Mouse (Mus musculus) ES-E14 (cell line): ENCODE measurements around the gene Med22. TPM values are rescaled to one million over a fixed set of nuclear protein-coding genes. Genes with fewer than 3 reads are reported as not detected.

ENCODE experiments used
- DNase-seq: peaks from one replicate; pipeline ENCODE4 v3.0.0-alpha.2; 2013; ENCODE audit warnings: low read depth, low spot score
- H3K27ac ChIP-seq: 2 replicates; pipeline ENCODE4 v1.5.1; 2012; ENCODE audit warnings: low read depth, mild to moderate bottlenecking, low read length, moderate library complexity, mixed read lengths; ENCODE audit not compliant: poor library complexity, insufficient read depth, severe bottlenecking
- H3K36me3 ChIP-seq: 2 replicates; pipeline ENCODE4 v1.6.1; 2012; ENCODE audit warnings: mild to moderate bottlenecking, low read length, moderate library complexity, mixed read lengths; ENCODE audit not compliant: control insufficient read depth, poor library complexity, insufficient read depth, severe bottlenecking
- H3K4me1 ChIP-seq, 2 experiments: fragments of 150-350 bp in 1 of 2; sonication (generic) in 1 of 2; 2 replicates each; pipeline ENCODE4 v1.6.1; 2012; ENCODE audit warnings: low read length in 2 of 2, mild to moderate bottlenecking in 1 of 2, mixed read lengths in 1 of 2; ENCODE audit not compliant: control insufficient read depth in 2 of 2, insufficient read depth in 2 of 2, poor library complexity in 1 of 2
- H3K4me3 ChIP-seq, 2 experiments: fragments of 150-350 bp in 1 of 2; sonication (generic) in 1 of 2; 2 replicates each; pipeline ENCODE4 v1.5.1; 2012; ENCODE audit warnings: low read length in 2 of 2, low read depth in 1 of 2, mild to moderate bottlenecking in 1 of 2, mixed read lengths in 1 of 2; ENCODE audit not compliant: insufficient read depth in 1 of 2, poor library complexity in 1 of 2, severe bottlenecking in 1 of 2
- H3K9ac ChIP-seq: 2 replicates; pipeline ENCODE4 v1.6.1; 2012; ENCODE audit warnings: low read depth, mild to moderate bottlenecking, low read length, mixed read lengths; ENCODE audit not compliant: poor library complexity, insufficient read depth, severe bottlenecking
- H3K9me3 ChIP-seq: fragments of 150-350 bp; sonication (generic); 2 replicates; pipeline ENCODE4 v1.6.1; 2012; ENCODE audit warnings: low read depth, mild to moderate bottlenecking, low read length; ENCODE audit not compliant: control insufficient read depth, insufficient read depth
- CHD2 ChIP-seq: IDR thresholded peaks from 2 replicates; pipeline ENCODE4 v1.6.1; 2014; ENCODE audit warnings: mild to moderate bottlenecking, low read depth, low read length, inconsistent platforms
- HCFC1 ChIP-seq: IDR thresholded peaks from 2 replicates; pipeline ENCODE4 v1.6.1; 2012; ENCODE audit warnings: low read length, inconsistent platforms, borderline replicate concordance; ENCODE audit not compliant: insufficient read depth
- MAFK ChIP-seq: IDR thresholded peaks from 2 replicates; pipeline ENCODE4 v1.6.1; 2014; ENCODE audit warnings: mild to moderate bottlenecking, low read depth, low read length, inconsistent platforms; ENCODE audit not compliant: insufficient read depth
- ZC3H11A ChIP-seq: IDR thresholded peaks from 2 replicates; pipeline ENCODE4 v1.6.1; 2012; ENCODE audit warnings: low read depth, mild to moderate bottlenecking, inconsistent platforms, low read length, borderline replicate concordance
- ZNF384 ChIP-seq: IDR thresholded peaks from 2 replicates; pipeline ENCODE4 v1.6.1; 2012; ENCODE audit warnings: low read depth, low read length, inconsistent platforms
- in situ Hi-C, 2 experiments: fragments of 600-800 bp; cut with MboI; formaldehyde crosslinking; loops; one replicate each; pipeline ENCODE4 v1.15.1; 2025; ENCODE audit warnings: low sequenced_read_pairs in 2 of 2, inconsistent platforms in 1 of 2; ENCODE audit not compliant: unreplicated experiment in 2 of 2
- total RNA-seq: library from RNA; depleted of rRNA; stranded (reverse); fragments of 300-350 nt; gene quantifications from 2 replicates; pipeline ENCODE4 v1.2.3, GENCODE M21; 2012; rRNA removed

Med22 gene
- total RNA-seq, 1 experiment = 38.8 TPM

GRCm38 (mm10) chr2:26878571-26878970 is 31.9 kb downstream of the Med22 start:
- peaks cover 7% of the 10 kb centered on the region for H3K9me3 ChIP-seq
- no peak for DNase-seq
- no peaks in the 10 kb centered on the region for H3K4me1 ChIP-seq
- TF ChIP-seq ZNF384 = no peak
- no peak for TF ChIP-seq HCFC1
- TF ChIP-seq CHD2 = no peak
- TF ChIP-seq ZC3H11A = no peak
- TF ChIP-seq MAFK = no peak
- in situ Hi-C loops = no loop called here
- H3K9ac ChIP-seq = no peak overlapping the region
- H3K36me3 ChIP-seq = peaks cover 3% of the 10 kb centered on the region; the same call in 1 of the 2 replicates
- H3K4me3 ChIP-seq = no peak overlapping the region
- H3K27ac ChIP-seq = no peak overlapping the region

- no peak overlapping the region for H3K9ac ChIP-seq
- H3K27ac ChIP-seq = no peak overlapping the region
- H3K36me3 ChIP-seq = no peaks in the 10 kb centered on the region
- no peak for DNase-seq
- H3K4me1 ChIP-seq = no peaks in the 10 kb centered on the region
- TF ChIP-seq ZC3H11A (no peak), MAFK (no peak), HCFC1 (no peak), ZNF384 (no peak), CHD2 (no peak)
- H3K9me3 ChIP-seq = no peaks in the 10 kb centered on the region
- peak overlapping the region; percentile 44 to 51 for H3K4me3 ChIP-seq
- in situ Hi-C loops = no loop called here
Observed at GRCm38 (mm10) chr2:26870666-26871065, 39.8 kb downstream of the Med22 start.

- Histone ChIP-seq H3K9ac (no peak within 1 kb of the TSS), H3K9me3 (no peaks in the 10 kb centered on the region), H3K36me3 (no peaks in the 10 kb centered on the region), H3K4me1 (peaks cover 0 to 7% of the 10 kb centered on the region in 2 experiments; a peak in 1 of 4 replicates), H3K4me3 (no peak within 1 kb of the TSS), H3K27ac (peak within 1 kb of the TSS; percentile 47)
- TF ChIP-seq MAFK (no peak), ZC3H11A (no peak), ZNF384 (no peak), HCFC1 (no peak), CHD2 (no peak)
- in situ Hi-C loops = no loop called here
- DNase-seq = no peak
Observed at GRCm38 (mm10) chr2:26864879-26865278, 45.6 kb downstream of the Med22 start, which contains the start of gene Abo. TSS of gene Abo (minus strand) at chr2:26864979.

GRCm38 (mm10) chr2:26862856-26863255 is 47.6 kb downstream of the Med22 start:
- no peak overlapping the region for H3K9ac ChIP-seq
- H3K4me1 ChIP-seq = peaks cover 0 to 7% of the 10 kb centered on the region in 2 experiments; a peak in 1 of 4 replicates
- in situ Hi-C loops = no loop called here
- H3K4me3 ChIP-seq = no peak overlapping the region
- no peaks in the 10 kb centered on the region for H3K9me3 ChIP-seq
- H3K27ac ChIP-seq = no peak overlapping the region
- TF ChIP-seq ZC3H11A (no peak), ZNF384 (no peak), HCFC1 (no peak), CHD2 (no peak), MAFK (no peak)
- DNase-seq = no peak
- no peaks in the 10 kb centered on the region for H3K36me3 ChIP-seq

Other genes starting within 250 kb of the Med22 start
- not detected in 2 replicates for gene Lcn4, start 239.4 kb downstream of the Med22 start, total RNA-seq
- 1.8 and 2.1 TPM in 2 replicates for gene Abo, start 45.7 kb downstream of the Med22 start, total RNA-seq
- 42.4 and 44.9 TPM in 2 replicates for gene Surf6, start 7.8 kb downstream of the Med22 start, total RNA-seq
- gene Rpl7a, start 87 bp upstream of the Med22 start, total RNA-seq = 2,695 and 3,070 TPM in 2 replicates
- 32.3 and 35.8 TPM in 2 replicates for gene Surf2, start 5.7 kb upstream of the Med22 start, total RNA-seq
- 50.7 and 53.3 TPM in 2 replicates for gene Surf1, start 5.9 kb upstream of the Med22 start, total RNA-seq
- gene Surf4, start 23.3 kb upstream of the Med22 start, total RNA-seq = 234 and 285 TPM in 2 replicates
- gene Stkld1, start 23.4 kb upstream of the Med22 start, total RNA-seq = not detected in 2 replicates
- gene Rexo4, start 53.7 kb upstream of the Med22 start, total RNA-seq = 56.7 and 57.6 TPM in 2 replicates
- 0.05 TPM in 1 of 2 replicates, not detected in the other for gene Adamts13, start 62.7 kb upstream of the Med22 start, total RNA-seq
- 9.2 and 11.6 TPM in 2 replicates for gene Cacfd1, start 99.2 kb upstream of the Med22 start, total RNA-seq
- 1.2 and 2.4 TPM in 2 replicates for gene Slc2a6, start 117.3 kb upstream of the Med22 start, total RNA-seq
- gene Mymk, start 161.5 kb upstream of the Med22 start, total RNA-seq = not detected in 2 replicates
- 0.36 TPM in 1 of 2 replicates, not detected in the other for gene Adamtsl2, start 168.7 kb upstream of the Med22 start, total RNA-seq
- 0.42 TPM in 1 of 2 replicates, not detected in the other for gene Fam163b, start 231.8 kb upstream of the Med22 start, total RNA-seq